Mouse (Mus musculus): ENCODE data around the gene Cacnb1.

DNA sequence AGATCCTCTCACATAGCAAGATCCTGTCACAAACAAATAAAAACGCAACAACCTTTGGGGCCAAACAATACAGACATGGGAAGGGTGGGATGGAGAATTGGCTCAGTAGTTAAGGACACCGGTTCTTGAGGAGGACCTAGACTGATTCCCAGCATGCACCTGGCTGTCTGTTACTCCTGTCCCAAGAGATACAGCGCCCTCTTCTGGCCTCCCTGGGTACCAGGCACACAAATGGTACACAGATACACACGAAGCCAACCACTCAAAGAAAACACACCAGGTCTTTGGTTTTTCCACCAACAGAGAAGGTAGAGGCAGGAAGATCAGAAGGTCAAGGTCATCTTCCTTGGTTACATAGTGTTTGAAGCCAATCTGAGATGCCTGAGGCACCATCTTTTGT lies 22.8 kb upstream of the Cacnb1 start:
- TF ChIP-seq MAX (IDR thresholded peaks at IDR 0.05; ENCODE audit: low read depth) (no peak), POLR2AphosphoS2 (IDR thresholded peaks at IDR 0.05; ENCODE audit: insufficient read length, low read depth) (no peak), POLR2A (IDR thresholded peaks at IDR 0.05; ENCODE audit: insufficient read length, low read depth) (no peak), USF1 (IDR thresholded peaks at IDR 0.05; ENCODE audit: low read depth) (no peak), TCF3 (IDR thresholded peaks at IDR 0.05; ENCODE audit: insufficient read length, low read depth) (no peak), TCF12 (IDR thresholded peaks at IDR 0.05; ENCODE audit: insufficient read depth, poor library complexity, severe bottlenecking) (no peak), MYOD1 (IDR thresholded peaks at IDR 0.05; ENCODE audit: control insufficient read depth in 1 of 3, insufficient read length in 2 of 3, low read depth in 2 of 3) (no peak), REST (IDR thresholded peaks at IDR 0.05; ENCODE audit: insufficient read depth, insufficient read length) (no peak), E2F4 (IDR thresholded peaks at IDR 0.05; ENCODE audit: insufficient read depth) (no peak)
